Mouse (Mus musculus): ENCODE results near the gene Zc3h7a. TPM values are rescaled to one million over a fixed set of nuclear protein-coding genes. Genes with fewer than 3 reads are reported as not detected.

Gene Zc3h7a
- polyA plus RNA-seq, 1 experiment from 2014 or later = 98.5 TPM

- H3K4me2 ChIP-seq (ENCODE audit: low read depth, low read length) = no peak overlapping the region
- 87% methylated on average over 4 of the region's 4 CpGs for WGBS
- no peaks in the 10 kb centered on the region for H3K9me3 ChIP-seq (replicated peaks; ENCODE audit: control insufficient read depth, low read length)
- no peaks in the 10 kb centered on the region for H3K27me3 ChIP-seq (ENCODE audit: control insufficient read depth, insufficient read depth, low read length)
- H3K27ac ChIP-seq (replicated peaks; ENCODE audit: low read depth, low read length) = no peak overlapping the region
- no peak overlapping the region for H3K9ac ChIP-seq (replicated peaks; ENCODE audit: low read length)
- H3K4me1 ChIP-seq (ENCODE audit: control insufficient read depth, insufficient read depth, low read length) = no peaks in the 10 kb centered on the region
- DNase-seq (ENCODE audit: low spot score) (no peak), ATAC-seq (replicated peaks; ENCODE audit: insufficient number of reproducible peaks, low FRiP score, low TSS enrichment, low read depth) (no peak)
- no peaks in the 10 kb centered on the region; the same call in none of the 2 replicates for H3K36me3 ChIP-seq (replicated peaks; ENCODE audit: control insufficient read depth, insufficient read depth, low read depth, low read length)
- H3K4me3 ChIP-seq (ENCODE audit: low read depth, low read length) = no peak overlapping the region
Measured at GRCm38 (mm10) chr16:11197052-11197451, 20.9 kb upstream of the Zc3h7a start.

DNA sequence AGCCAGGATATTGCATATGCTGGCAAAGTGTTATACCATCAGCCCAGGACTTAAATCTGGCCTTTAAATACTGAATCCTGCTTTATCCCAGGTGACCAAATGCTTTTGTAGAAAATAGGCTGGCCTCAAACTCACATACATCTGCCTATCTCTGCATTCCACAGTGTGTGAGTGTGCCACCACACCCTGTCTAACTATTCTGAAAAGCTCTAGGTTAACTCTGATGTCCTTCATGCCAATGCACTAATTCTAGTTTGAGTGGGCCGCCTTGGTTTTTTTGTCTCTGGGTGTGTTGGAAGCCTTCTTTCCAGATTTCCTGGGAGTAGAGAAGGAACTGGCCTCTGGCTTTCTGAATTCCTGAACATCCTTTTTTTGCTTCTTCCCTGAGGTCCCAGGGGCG, 17.0 kb upstream of the Zc3h7a start:
- no peak overlapping the region for H3K4me2 ChIP-seq (ENCODE audit: low read depth, low read length)
- H3K9ac ChIP-seq (replicated peaks; ENCODE audit: low read length) = no peak overlapping the region
- no peaks in the 10 kb centered on the region for H3K4me1 ChIP-seq (ENCODE audit: control insufficient read depth, insufficient read depth, low read length)
- WGBS = 95% methylated on average over 2 of the region's 2 CpGs
- ATAC-seq (replicated peaks; ENCODE audit: insufficient number of reproducible peaks, low FRiP score, low TSS enrichment, low read depth) (no peak), DNase-seq (ENCODE audit: low spot score) (no peak)
- no peaks in the 10 kb centered on the region for H3K27me3 ChIP-seq (ENCODE audit: control insufficient read depth, insufficient read depth, low read length)
- H3K4me3 ChIP-seq (ENCODE audit: low read depth, low read length) = no peak overlapping the region
- H3K9me3 ChIP-seq (replicated peaks; ENCODE audit: control insufficient read depth, low read length) = no peaks in the 10 kb centered on the region
- H3K36me3 ChIP-seq (replicated peaks; ENCODE audit: control insufficient read depth, insufficient read depth, low read depth, low read length) = no peaks in the 10 kb centered on the region; the same call in none of the 2 replicates
- no peak overlapping the region for H3K27ac ChIP-seq (replicated peaks; ENCODE audit: low read depth, low read length)

DNA sequence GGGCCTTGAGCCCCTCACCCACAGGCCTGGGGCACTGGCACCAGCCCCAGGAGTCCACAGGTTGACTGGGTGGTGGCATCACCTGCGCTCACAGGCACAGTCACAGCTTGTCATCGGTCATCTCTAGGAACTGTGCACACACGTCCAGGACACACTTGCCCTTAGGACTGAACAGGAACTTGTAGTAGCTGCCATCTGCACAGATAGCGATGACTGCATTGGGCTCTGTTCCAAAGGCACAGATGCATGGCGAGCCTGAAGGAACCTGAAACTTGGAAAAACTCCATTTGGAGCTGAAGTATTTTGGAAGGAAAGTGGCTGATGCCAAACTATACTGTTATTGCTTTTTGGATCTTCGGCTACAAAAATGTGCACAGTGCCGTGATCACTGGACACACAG, 14.0 kb upstream of the Zc3h7a start:
- Histone ChIP-seq H3K9me3 (replicated peaks; ENCODE audit: control insufficient read depth, low read length) (no peaks in the 10 kb centered on the region), H3K4me1 (ENCODE audit: control insufficient read depth, insufficient read depth, low read length) (no peaks in the 10 kb centered on the region), H3K9ac (replicated peaks; ENCODE audit: low read length) (no peak overlapping the region), H3K27me3 (ENCODE audit: control insufficient read depth, insufficient read depth, low read length) (no peaks in the 10 kb centered on the region), H3K4me2 (ENCODE audit: low read depth, low read length) (no peak overlapping the region), H3K36me3 (replicated peaks; ENCODE audit: control insufficient read depth, insufficient read depth, low read depth, low read length) (no peaks in the 10 kb centered on the region; the same call in 1 of the 2 replicates), H3K4me3 (ENCODE audit: low read depth, low read length) (no peak overlapping the region), H3K27ac (replicated peaks; ENCODE audit: low read depth, low read length) (no peak overlapping the region)
- no peak for ATAC-seq (replicated peaks; ENCODE audit: insufficient number of reproducible peaks, low FRiP score, low TSS enrichment, low read depth)
- no peak for DNase-seq (ENCODE audit: low spot score)
- WGBS = 92% methylated on average over 7 of the region's 7 CpGs

DNA sequence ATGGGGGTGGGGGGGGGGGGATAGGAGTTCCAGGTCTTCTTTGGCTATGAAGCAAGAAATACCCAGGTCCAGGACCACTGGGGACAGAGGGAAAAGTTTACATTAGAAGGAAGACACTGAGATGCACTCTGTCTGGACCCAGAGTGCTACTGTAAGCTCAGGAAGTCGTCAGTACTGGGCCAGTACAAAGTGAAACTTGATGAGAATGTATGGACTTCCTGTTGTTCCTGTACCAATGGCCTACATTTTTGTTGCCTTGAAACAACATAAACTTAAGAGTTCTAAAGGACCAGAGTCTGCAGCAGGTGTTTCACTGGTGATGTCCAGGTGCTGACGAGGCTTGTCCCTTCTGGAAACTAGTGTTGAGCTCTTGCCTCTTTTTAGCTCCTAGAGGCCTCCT, 1.2 kb upstream of the Zc3h7a start:
- Histone ChIP-seq H3K27ac (replicated peaks; ENCODE audit: low read depth, low read length) (no peak overlapping the region), H3K36me3 (replicated peaks; ENCODE audit: control insufficient read depth, insufficient read depth, low read depth, low read length) (no peaks in the 10 kb centered on the region), H3K9me3 (replicated peaks; ENCODE audit: control insufficient read depth, low read length) (no peaks in the 10 kb centered on the region), H3K4me3 (ENCODE audit: low read depth, low read length) (no peak overlapping the region), H3K4me1 (ENCODE audit: control insufficient read depth, insufficient read depth, low read length) (no peaks in the 10 kb centered on the region), H3K4me2 (ENCODE audit: low read depth, low read length) (no peak overlapping the region), H3K27me3 (ENCODE audit: control insufficient read depth, insufficient read depth, low read length) (no peaks in the 10 kb centered on the region), H3K9ac (replicated peaks; ENCODE audit: low read length) (no peak overlapping the region)
- DNase-seq (ENCODE audit: low spot score) = no peak
- no peak for ATAC-seq (replicated peaks; ENCODE audit: insufficient number of reproducible peaks, low FRiP score, low TSS enrichment, low read depth)
- WGBS = 72% methylated on average over 2 of the region's 2 CpGs

DNA sequence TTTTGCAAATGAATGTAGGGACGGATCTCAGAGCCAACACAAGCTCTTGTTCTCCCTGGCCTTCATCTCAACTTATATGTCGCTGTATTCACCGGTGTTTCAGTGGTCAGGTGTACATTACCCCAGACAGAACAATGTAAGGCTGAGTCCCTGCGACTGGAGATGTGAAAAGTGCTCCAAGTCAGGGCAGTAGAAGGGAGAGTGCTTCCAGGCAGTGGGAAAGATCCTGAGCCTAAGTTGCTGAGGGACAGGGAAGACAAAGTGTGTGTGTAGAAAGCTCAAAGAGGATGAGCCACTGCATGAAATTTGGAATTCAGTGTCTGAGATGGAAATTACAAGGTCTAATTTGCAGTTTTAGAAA, 671 bp upstream of the Zc3h7a start:
- H3K4me3 ChIP-seq (ENCODE audit: low read depth, low read length) = peak overlapping the region; percentile 78
- H3K9me3 ChIP-seq (replicated peaks; ENCODE audit: control insufficient read depth, low read length) = no peaks in the 10 kb centered on the region
- ATAC-seq (replicated peaks; ENCODE audit: insufficient number of reproducible peaks, low FRiP score, low TSS enrichment, low read depth) = no peak
- no peak overlapping the region for H3K27ac ChIP-seq (replicated peaks; ENCODE audit: low read depth, low read length)
- peak overlapping the region; percentile 81 for H3K9ac ChIP-seq (replicated peaks; ENCODE audit: low read length)
- WGBS = 4% methylated on average over 4 of the region's 4 CpGs
- no peak for DNase-seq (ENCODE audit: low spot score)
- peak overlapping the region; percentile 69 for H3K4me2 ChIP-seq (ENCODE audit: low read depth, low read length)
- H3K27me3 ChIP-seq (ENCODE audit: control insufficient read depth, insufficient read depth, low read length) = no peaks in the 10 kb centered on the region
- H3K4me1 ChIP-seq (ENCODE audit: control insufficient read depth, insufficient read depth, low read length) = no peaks in the 10 kb centered on the region
- H3K36me3 ChIP-seq (replicated peaks; ENCODE audit: control insufficient read depth, insufficient read depth, low read depth, low read length) = no peaks in the 10 kb centered on the region

DNA sequence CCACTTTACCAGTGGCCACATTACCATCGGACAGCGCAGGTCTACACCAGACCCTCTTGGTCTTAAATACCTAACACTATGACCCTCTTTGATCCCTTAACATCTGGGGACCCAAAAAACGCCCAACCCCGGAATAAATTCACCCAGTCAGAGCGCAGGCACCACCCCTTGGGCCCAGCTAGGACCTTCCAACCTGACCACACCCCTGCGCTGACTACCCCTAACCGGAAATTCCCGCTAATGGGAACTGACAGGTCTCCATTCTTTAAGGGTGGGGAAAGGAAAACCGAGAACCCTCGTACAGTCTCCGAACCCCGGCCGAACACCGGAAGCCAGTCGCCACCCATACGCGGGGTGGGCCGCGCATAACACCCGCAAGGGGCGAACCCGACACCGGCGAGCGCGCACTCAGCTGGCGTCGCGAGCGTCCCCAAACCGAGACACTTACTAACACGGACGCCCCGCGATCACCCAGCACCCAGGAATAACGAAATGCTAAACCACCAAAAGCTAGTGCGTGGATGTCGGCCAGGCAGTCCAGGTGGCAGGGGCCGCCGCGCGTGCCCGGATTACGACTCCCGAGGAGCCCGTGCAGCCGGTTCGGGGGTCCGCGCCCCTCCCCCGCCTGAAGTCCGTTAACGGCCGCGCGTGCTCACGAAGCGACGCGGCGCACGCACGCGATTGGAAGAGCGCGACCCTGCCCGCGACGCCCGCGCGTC, 545 bp downstream of the Zc3h7a start:
- peak overlapping the region; percentile 78 for H3K4me3 ChIP-seq (ENCODE audit: low read depth, low read length)
- H3K27ac ChIP-seq (replicated peaks; ENCODE audit: low read depth, low read length) = peak overlapping the region; percentile 42
- H3K9ac ChIP-seq (replicated peaks; ENCODE audit: low read length) = peak overlapping the region; percentile 81
- peak overlapping the region; percentile 72 for H3K4me2 ChIP-seq (ENCODE audit: low read depth, low read length)
- H3K36me3 ChIP-seq (replicated peaks; ENCODE audit: control insufficient read depth, insufficient read depth, low read depth, low read length) = no peaks in the 10 kb centered on the region
- peak; percentile 53 for ATAC-seq (replicated peaks; ENCODE audit: insufficient number of reproducible peaks, low FRiP score, low TSS enrichment, low read depth)
- DNase-seq (ENCODE audit: low spot score) = peak; percentile 82
- WGBS = under 1% methylated on average over 71 of the region's 72 CpGs
- no peaks in the 10 kb centered on the region for H3K27me3 ChIP-seq (ENCODE audit: control insufficient read depth, insufficient read depth, low read length)
- H3K4me1 ChIP-seq (ENCODE audit: control insufficient read depth, insufficient read depth, low read length) = no peaks in the 10 kb centered on the region
- no peaks in the 10 kb centered on the region for H3K9me3 ChIP-seq (replicated peaks; ENCODE audit: control insufficient read depth, low read length)

DNA sequence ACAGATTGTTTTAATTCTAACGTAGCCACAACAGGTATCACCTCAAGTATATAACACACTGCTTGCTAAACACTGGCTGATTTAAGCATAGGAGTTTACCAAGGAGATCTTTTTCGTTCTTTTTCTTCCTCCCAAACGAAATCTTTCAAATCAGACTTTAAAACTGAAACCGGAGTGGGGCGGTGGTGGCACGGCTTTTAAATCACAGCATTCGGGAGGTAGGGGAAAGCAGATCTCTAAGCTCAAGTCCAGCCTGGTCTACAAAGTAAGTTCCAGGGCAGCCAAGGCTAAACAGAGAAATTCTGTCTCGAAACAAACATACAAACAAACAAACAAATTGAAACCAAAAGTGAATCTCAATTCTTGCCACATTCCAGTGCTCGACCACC, 1.1 kb downstream of the Zc3h7a start:
- Histone ChIP-seq H3K27ac (replicated peaks; ENCODE audit: low read depth, low read length) (peak overlapping the region; percentile 42), H3K4me3 (ENCODE audit: low read depth, low read length) (peak overlapping the region; percentile 78), H3K4me2 (ENCODE audit: low read depth, low read length) (peak overlapping the region; percentile 72), H3K9me3 (replicated peaks; ENCODE audit: control insufficient read depth, low read length) (no peaks in the 10 kb centered on the region), H3K27me3 (ENCODE audit: control insufficient read depth, insufficient read depth, low read length) (no peaks in the 10 kb centered on the region), H3K36me3 (replicated peaks; ENCODE audit: control insufficient read depth, insufficient read depth, low read depth, low read length) (no peaks in the 10 kb centered on the region), H3K4me1 (ENCODE audit: control insufficient read depth, insufficient read depth, low read length) (no peaks in the 10 kb centered on the region), H3K9ac (replicated peaks; ENCODE audit: low read length) (peak overlapping the region; percentile 81)
- DNase-seq (ENCODE audit: low spot score) (no peak), ATAC-seq (replicated peaks; ENCODE audit: insufficient number of reproducible peaks, low FRiP score, low TSS enrichment, low read depth) (no peak)
- 9% methylated on average over 9 of the region's 9 CpGs for WGBS

DNA sequence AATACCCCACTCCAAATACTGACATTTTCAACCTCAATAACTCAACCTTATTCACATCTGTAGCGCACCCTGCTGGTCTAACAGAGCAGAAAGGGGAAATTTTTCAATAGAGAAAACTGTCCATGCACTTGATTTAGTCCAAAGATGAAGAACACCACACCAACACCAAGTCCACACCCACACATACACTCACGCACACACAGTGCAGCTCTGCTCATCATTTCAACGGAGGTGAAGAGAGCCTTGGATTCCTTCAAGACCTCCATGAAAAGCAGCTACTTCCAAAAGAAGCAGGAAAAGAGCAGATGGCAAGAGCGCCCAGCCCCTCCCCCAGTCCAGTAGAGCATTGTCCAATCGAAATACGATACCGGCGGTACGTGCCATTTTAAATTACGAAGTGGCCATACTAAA, 1.5 kb downstream of the Zc3h7a start:
- Histone ChIP-seq H3K27me3 (ENCODE audit: control insufficient read depth, insufficient read depth, low read length) (no peaks in the 10 kb centered on the region), H3K27ac (replicated peaks; ENCODE audit: low read depth, low read length) (no peak overlapping the region), H3K9me3 (replicated peaks; ENCODE audit: control insufficient read depth, low read length) (no peaks in the 10 kb centered on the region), H3K4me1 (ENCODE audit: control insufficient read depth, insufficient read depth, low read length) (no peaks in the 10 kb centered on the region), H3K4me2 (ENCODE audit: low read depth, low read length) (peak overlapping the region; percentile 72), H3K9ac (replicated peaks; ENCODE audit: low read length) (no peak overlapping the region), H3K4me3 (ENCODE audit: low read depth, low read length) (peak overlapping the region; percentile 78), H3K36me3 (replicated peaks; ENCODE audit: control insufficient read depth, insufficient read depth, low read depth, low read length) (no peaks in the 10 kb centered on the region)
- WGBS = 9% methylated on average over 10 of the region's 10 CpGs
- no peak for ATAC-seq (replicated peaks; ENCODE audit: insufficient number of reproducible peaks, low FRiP score, low TSS enrichment, low read depth)
- DNase-seq (ENCODE audit: low spot score) = peak; percentile 76

Data from embryonic facial prominence, embryonic 11.5 days (tissue).